8 mouse cellular contexts compared by ENCODE assay signal in genomic region chr1:62717552-62718236, GRCm38 (mm10). TPM values are rescaled to one million over a fixed set of nuclear protein-coding genes. Genes with fewer than 3 reads are reported as not detected.
DNase-seq lines count a peak whose midpoint lies in the region; ATAC-seq lines count a peak whose summit lies in the region.

No protein-coding gene starts in this region.

- no peaks in the 10 kb centered on the region for H3K9me3 ChIP-seq in forebrain, embryonic 12.5 days
- H3K9me3 ChIP-seq in limb, embryonic 10.5 days (replicated peaks), result no peaks in the 10 kb centered on the region

- 0 out of 2 replicates have a peak overlapping the region, but pooled peaks have one; percentile 7 for H3K9ac ChIP-seq in forebrain, embryonic 12.5 days

- peak; percentile 62 to 70 for DNase-seq in cerebellum, postnatal 14 days
- no peak for DNase-seq in cerebellum, adult 11 months
- DNase-seq in 3T3-L1 (ENCODE audit: low read depth, low spot score), result peak; percentile 78
- no peak for DNase-seq in limb, embryonic 10.5 days (ENCODE audit: low spot score)
- DNase-seq in thymus, postnatal 10 days (ENCODE audit: low spot score in 2 of 2), result no peak

- no peak overlapping the region; the same call in 1 of the 2 replicates for H3K4me2 ChIP-seq in forebrain, embryonic 12.5 days

- no peak overlapping the region for H3K4me3 ChIP-seq in forebrain, embryonic 12.5 days (replicated peaks)
- H3K4me3 ChIP-seq in limb, embryonic 10.5 days, result no peak overlapping the region

- 0 out of 2 replicates have a peak, but pooled peaks cover 6% of the 10 kb centered on the region for H3K36me3 ChIP-seq in forebrain, embryonic 12.5 days (replicated peaks)
- H3K36me3 ChIP-seq in limb, embryonic 10.5 days, result peaks cover 49% of the 10 kb centered on the region

- H3K27ac ChIP-seq in forebrain, embryonic 12.5 days, result 0 out of 2 replicates have a peak overlapping the region, but pooled peaks have one; percentile 10
- peak overlapping the region; percentile 70; the same call in 1 of the 2 replicates for H3K27ac ChIP-seq in limb, embryonic 10.5 days

- peaks cover 18% of the 10 kb centered on the region; the same call in 1 of the 2 replicates for H3K27me3 ChIP-seq in forebrain, embryonic 12.5 days
- H3K27me3 ChIP-seq in limb, embryonic 10.5 days (ENCODE audit: low read depth, poor library complexity, severe bottlenecking), result no peaks in the 10 kb centered on the region

- ATAC-seq in forebrain, embryonic 12.5 days (ENCODE audit: low FRiP score), result peak; percentile 44; the same call in 1 of the 2 replicates
- ATAC-seq in activated CD4-positive, CD25-positive, alpha-beta regulatory T cell, adult 4 months, result no peak
- ATAC-seq in megakaryocyte, adult 5-6 weeks (ENCODE audit: poor library complexity, severe bottlenecking), result no peak

- H3K4me1 ChIP-seq in forebrain, embryonic 12.5 days, result peaks cover 29% of the 10 kb centered on the region
- H3K4me1 ChIP-seq in limb, embryonic 10.5 days, result peaks cover 69% of the 10 kb centered on the region

- 39% methylated on average over 13 of the region's 13 CpGs for WGBS in forebrain, embryonic 12.5 days
- 55% methylated on average over 13 of the region's 13 CpGs for WGBS in limb, embryonic 10.5 days

RNA-seq across cellular contexts. Expression of gene Nrp2, which starts 14.6 kb away (rescaled TPM):
- 31.1 and 33.1 TPM in 2 replicates for polyA plus RNA-seq in forebrain, embryonic 12.5 days (2016; fragmentation: Nextera tagmentation; extraction: Ambion mirVana)
- polyA plus RNA-seq in limb, embryonic 10.5 days (2016; fragmentation: Nextera tagmentation; extraction: Ambion mirVana), result 31.7 and 54.7 TPM in 2 replicates
- polyA plus RNA-seq in activated CD4-positive, CD25-positive, alpha-beta regulatory T cell, adult 4 months (2017; shearing (Covaris generic)), result under 1 TPM in 1 of 2 experiments, not detected in 1; 0.19 TPM
- total RNA-seq in megakaryocyte, adult 5-6 weeks (2015), result 3.5 and 3.9 TPM in 2 replicates
- 5.9 and 6.5 TPM in 2 replicates for total RNA-seq in megakaryocyte, adult 5-6 weeks (2017)

Comparison
In these comparisons a context has a peak if more than half of its experiments do, and no peak if none do; other contexts are left out.
1. DNase-seq: peak in cerebellum, postnatal 14 days (2 of 2) and 3T3-L1 (single experiment); none in cerebellum, adult 11 months (single experiment), limb, embryonic 10.5 days (single experiment) and thymus, postnatal 10 days (0 of 2).
2. RNA of gene Nrp2, which starts 14.6 kb away (polyA plus RNA-seq): 31.7 to 54.7 TPM in limb, embryonic 10.5 days and 31.1 to 33.1 TPM in forebrain, embryonic 12.5 days; 0.19 TPM in activated CD4-positive, CD25-positive, alpha-beta regulatory T cell, adult 4 months; every median in the first group is over 10 times any median in the second.